Mouse (Mus musculus): ENCODE measurements around the gene Trim7.
"Not testable (repeated sequence)": the region's sequence is repeated elsewhere in the genome, so short reads cannot be mapped to it uniquely, and the experiment has no call there.

Trim7 gene

DNA sequence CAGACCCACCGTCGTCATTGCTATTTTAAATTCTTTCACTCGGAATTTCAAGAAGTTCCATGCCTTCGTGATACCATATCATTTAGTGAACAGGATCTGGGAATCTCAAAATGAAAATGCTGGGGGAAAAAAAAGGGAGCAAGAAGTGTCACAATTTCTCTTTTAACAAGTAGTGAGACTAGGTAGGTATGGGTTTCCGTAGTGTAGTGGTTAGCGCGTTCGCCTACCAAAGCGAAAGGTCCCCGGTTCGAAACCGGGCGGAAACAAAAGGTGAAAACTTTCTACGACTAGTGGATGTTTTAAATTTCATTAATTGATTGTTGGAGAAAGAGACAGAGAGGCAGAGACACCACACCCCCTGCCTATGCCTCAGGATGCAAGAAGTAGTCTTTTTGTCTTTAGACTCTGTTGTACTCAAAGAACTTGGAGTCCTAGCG, 2.4 kb upstream of the Trim7 start:
- peak; percentile 46 for DNase-seq (ENCODE audit: low spot score)

DNA sequence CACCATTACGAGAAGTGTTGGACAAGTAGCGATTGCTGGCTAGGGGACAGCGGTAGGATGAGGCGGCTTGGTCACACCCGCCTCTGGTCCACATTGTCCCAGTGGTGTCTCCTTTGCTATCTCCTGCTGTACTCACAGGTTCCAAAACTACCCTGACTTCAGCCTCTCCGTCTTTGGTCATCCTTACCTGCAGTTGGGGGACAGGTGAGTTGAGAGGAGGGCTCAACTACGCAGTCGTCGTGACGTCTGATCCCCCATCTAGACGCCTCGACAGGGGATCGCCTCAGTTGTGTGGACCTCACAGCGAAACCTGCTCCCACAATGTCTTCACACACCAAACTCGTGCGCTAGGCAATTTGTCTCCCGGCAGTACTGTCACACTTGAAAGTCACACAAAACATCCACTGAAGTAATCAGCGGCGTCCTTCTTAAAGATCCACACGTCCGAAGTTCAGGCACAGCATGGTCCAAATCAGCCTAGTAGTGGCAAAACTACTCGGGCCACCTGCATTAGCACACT, 1.6 kb upstream of the Trim7 start:
- no peak for DNase-seq (ENCODE audit: low spot score)

GRCm38 (mm10) chr11:48826752-48827096, 784 bp downstream of the Trim7 start:
- no peak for DNase-seq (ENCODE audit: low spot score)

GRCm38 (mm10) chr11:48827926-48828325, 2.0 kb downstream of the Trim7 start:
- DNase-seq (ENCODE audit: low spot score), result no peak

- DNase-seq (ENCODE audit: low spot score), result no peak
Observed at GRCm38 (mm10) chr11:48830279-48830678, 4.3 kb downstream of the Trim7 start.

- no peak for DNase-seq (ENCODE audit: low spot score)
Observed at GRCm38 (mm10) chr11:48831273-48831672, 5.3 kb downstream of the Trim7 start.

DNA sequence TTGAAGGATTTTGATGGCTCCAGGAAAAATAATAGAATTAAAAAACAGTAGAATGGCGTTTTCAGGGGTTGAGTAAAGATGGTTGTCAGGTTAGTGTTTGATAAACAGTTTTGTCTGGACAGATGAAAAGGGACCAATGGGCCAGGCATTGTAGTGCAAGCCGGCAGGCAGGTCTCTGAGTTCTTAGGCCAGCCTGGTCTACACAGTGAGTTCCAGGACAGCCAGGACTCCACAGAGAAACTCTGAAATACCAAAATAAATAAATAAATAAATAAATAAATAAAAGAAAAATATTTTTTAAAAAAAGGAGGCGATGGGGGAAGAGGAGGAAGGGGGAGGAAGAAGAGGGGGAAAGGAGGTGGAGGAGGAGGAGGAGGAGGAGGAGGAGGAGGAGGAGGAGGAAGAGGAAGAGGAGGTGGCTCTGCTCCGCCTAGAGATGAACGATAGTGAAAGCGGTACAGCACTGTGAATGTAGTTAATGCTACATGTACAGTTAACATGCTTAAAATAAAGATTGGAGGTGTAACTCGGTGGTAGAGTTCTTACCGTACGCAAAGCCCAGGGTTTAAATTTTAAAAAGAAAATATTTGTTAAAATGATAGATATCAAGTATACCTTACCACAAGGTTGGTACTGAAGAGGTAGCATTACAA, 7.3 kb downstream of the Trim7 start:
- no peak for DNase-seq (ENCODE audit: low spot score)

DNA sequence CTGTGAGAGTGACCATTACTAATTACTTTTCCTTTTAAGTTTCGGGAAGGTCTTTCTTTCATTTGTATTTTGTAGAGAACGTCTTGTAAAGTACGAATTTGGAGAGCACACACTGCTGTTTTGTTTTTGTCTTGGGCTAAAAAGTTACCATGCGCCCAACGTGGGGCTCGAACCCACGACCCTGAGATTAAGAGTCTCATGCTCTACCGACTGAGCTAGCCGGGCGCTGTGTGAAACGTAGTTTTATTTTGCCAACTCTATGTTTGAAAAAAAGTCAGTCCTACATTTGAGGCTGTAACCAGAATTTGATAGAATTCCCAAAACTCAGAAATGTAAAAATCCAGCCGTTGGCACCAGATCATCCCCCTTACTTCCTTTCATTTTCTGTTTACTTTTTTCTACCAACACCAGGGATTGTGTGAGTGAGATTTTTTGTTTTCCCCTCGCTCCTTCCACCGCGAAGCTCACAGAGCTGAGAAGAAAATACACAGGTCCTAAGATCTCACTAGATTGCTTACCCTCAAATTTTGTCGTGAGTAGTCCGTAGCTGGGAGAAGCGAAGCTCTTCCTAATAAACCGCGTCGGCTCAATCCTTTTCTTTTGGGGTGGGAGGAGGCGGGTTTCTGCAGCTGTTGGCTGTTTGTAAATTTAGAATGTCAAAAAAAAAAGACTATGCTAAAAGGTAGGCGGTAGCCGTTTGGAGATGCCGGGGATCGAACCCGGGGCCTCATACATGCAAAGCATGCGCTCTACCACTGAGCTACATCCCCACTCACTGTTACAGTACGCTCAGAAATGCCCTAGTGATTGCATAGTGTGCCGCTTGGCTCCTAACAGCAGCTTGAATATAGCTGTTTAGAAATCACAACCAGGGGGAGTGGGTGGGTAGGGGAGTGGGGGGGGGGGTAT, 8.0 kb downstream of the Trim7 start:
- peak; percentile 88 for DNase-seq (ENCODE audit: low spot score)

- no peak for DNase-seq (ENCODE audit: low spot score)
Observed at GRCm38 (mm10) chr11:48835923-48836322, 10.0 kb downstream of the Trim7 start.

DNA sequence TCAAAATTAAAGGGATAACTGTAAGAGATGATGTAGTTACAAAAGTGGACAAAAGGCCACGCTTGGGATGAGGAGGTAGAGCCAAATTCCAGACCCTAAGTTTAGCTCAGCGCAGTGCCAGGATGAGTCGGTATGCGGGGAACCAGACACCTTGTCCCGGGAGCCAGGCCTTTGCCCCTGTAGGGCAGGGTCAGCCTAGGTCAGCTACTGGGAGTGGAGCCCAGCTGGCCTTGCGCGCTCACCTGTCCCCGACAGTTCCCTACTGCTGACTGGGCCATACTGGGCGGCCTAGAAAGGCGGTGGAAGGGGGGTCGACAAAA, 11.0 kb downstream of the Trim7 start:
- no peak for DNase-seq (ENCODE audit: low spot score)

GRCm38 (mm10) chr11:48837310-48838180, 11.6 kb downstream of the Trim7 start:
- DNase-seq (ENCODE audit: low spot score), result peak; percentile 68

DNA sequence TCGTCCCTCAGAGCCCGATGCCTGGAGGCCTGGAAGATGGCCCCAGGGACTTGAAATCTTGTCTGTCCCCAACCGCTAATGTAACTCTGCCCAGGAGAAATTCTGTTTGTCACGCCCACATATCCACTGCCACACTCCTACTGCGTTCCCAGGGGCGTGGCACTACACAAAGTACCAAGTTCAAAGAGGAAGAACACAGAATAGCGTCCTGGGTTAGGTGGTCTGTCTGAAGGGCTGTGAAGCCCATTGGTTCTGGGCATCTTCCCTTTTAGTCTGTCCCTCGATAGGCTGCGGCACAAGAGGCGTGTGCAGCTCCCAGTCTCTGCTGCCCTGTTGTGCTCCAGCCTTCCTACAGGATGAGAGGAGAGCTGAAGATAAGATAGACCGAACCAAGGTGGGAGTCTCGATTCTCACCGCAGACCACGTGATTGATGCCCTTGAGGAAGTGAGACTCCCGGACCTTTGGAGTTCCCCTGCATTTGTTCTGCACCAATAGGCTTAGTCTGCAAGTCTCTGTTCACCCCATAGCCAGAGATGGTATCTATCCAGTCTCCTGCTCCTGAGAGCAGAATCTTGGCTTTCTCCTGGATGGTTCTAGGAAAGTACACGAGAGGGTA, 12.3 kb downstream of the Trim7 start:
- peak; percentile 33 for DNase-seq (ENCODE audit: low spot score)

DNA sequence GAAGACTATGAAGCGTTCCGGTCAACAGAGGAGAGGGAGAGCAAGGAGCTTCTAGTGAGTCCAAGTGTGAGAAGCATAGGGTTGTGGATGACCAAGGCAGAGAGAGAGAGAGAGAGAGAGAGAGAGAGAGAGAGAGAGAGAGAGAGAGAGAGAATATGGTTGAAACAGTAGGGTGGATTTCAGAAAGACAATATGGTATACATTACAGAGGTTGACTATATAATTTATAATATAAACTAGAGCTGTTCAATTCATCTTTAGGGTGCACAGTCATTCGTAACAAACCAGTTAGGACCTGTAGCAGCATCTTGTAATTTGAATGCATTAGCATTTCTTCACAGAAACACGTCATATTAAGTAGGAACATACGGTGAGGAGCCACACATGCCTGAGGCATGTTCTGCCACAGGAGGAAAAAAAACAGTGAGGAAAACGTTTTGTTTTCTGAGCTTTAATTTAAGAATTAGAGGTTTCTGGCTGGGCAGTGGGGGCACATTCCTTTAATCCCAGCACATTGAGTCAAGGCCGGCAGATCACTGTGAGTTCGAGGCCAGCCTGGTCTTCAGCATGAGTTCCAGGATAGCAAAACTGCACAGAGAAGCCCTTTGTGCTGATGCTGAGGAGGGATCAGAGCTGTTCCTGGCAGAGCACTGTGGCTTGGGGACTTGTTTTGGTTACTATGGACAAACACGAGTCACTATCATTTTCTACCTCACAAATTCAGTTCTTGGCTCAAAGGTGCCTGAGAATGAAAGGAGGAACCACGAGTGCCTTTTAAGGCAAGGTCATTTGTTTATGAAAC, 13.1 kb downstream of the Trim7 start:
- no peak for DNase-seq (ENCODE audit: low spot score)

GRCm38 (mm10) chr11:48840805-48841204, 14.9 kb downstream of the Trim7 start:
- DNase-seq (ENCODE audit: low spot score), result no peak

DNA sequence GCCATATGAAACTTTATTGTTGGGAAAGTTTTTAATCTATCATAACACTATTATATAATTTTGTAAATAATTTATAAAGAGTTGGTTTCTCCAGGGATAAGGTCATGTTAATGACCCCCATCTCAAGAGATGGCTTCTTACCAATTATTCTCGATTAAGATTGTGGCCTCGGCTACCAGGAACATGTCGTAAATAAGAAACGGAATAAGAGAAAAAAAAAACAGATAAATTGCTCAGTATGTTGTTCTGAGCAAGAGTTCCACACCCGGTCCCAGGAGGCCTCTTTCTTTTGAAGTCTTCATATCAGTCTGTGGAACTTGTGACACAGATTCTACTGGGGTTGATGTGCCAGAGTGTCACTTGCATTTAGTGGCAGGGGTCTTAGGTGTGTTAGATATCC, 15.3 kb downstream of the Trim7 start:
- no peak for DNase-seq (ENCODE audit: low spot score)

- DNase-seq (ENCODE audit: low spot score), result no peak
Observed at GRCm38 (mm10) chr11:48842378-48842792, 16.4 kb downstream of the Trim7 start.

DNA sequence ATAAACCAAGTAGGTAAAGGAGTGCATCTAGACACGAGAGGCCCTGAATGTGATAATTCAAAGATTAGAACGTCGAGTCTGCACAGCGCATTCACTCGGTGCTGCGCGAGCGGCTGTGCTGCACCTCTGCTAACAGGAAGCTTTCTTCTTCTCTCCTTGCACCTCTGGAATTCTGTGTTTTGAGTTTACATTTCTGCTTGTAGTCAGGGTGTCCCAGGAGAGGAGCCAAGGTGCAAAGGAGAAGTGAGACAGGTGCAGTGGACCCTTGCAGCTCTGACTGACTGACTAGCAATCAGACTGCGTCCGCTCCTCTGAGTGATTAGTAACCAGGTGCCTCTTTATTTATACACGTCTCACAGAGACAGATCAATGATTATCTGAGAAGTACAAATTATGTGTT, 17.3 kb downstream of the Trim7 start:
- DNase-seq (ENCODE audit: low spot score), result no peak

GRCm38 (mm10) chr11:48844309-48844708, 18.4 kb downstream of the Trim7 start:
- no peak for DNase-seq (ENCODE audit: low spot score)

DNA sequence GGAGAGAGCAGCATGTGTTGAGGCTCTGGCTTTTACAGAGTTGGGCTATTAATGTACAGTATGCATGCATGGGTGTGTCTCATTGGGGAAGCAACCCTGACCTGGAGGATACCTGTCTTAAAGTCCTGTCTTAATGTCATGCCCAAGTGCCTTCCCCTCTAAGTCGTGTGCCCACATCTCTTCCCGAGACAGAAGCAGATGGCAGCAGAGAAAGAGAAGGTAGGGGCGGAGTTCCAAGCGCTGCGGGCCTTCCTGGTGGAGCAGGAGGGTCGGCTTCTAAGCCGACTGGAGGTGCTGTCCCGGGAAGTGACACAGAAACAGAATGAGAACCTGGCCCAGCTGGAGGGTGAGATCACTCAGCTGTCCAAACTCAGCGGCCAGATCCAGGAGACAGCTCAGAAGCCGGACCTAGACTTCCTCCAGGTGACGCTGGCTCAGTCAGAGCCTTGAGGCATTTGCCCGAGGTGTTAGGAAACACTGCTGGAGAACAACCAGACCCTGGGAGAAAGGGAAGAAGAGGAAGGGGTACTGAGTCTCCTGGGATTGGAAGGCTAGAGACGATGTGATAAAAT, 19.4 kb downstream of the Trim7 start:
- DNase-seq (ENCODE audit: low spot score), result no peak

DNA sequence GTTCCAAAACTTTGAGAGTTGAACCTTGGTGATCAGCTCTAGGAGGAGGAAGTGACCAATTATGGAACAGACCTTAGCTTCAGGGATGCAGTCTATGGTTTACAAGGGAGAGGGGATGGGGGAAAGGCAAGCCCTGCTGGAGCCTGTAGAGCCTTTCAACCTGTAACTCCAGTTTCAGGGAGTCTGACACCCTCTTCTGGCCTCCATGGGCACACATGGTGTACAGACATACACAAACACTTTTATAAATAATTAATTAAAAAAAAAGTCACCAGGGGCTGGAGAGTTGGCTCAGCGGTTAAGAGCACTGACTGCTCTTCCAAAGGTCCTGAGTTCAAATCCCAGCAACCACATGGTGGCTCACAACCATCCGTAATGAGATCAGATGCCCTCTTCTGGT, 20.4 kb downstream of the Trim7 start:
- DNase-seq (ENCODE audit: low spot score), result not testable (repeated sequence)

DNA sequence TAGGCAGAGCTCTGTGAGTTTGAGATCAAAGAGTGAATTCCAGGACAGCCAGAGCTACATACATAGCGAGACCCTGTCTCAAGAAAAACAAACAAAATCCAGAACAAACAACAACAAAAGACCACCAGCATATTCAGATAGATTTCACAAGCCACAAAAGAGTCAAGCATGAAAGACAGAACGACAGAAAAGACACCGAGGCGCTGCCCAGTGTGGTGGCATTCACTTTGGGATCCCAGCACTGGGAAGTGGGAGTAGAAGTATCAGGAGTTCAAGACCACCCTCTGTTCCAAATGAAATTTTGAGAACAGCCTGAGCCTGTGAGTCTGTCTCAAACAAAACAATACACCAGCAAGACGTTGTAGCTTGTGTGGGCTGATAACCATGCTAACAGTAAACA, 20.9 kb downstream of the Trim7 start:
- DNase-seq (ENCODE audit: low spot score), result no peak
